Mouse (Mus musculus) forebrain, embryonic 13.5 days (tissue): ENCODE measurements at regions not wholly inside any gene's neighbourhood (a gene's known extent, or its start where the extent isn't known, plus 50 kb on each side); places are given as distances from the start of the nearest gene placed in this dataset.

ENCODE experiments used
- ATAC-seq: fragments of 200-750 bp; cut with Nextera tagmentation; 2 replicates; pipeline ENCODE4 v1.8.0; 2017
- H3K27ac ChIP-seq: fragments of 300-500 bp; sonication (generic); 2 replicates; pipeline ENCODE4 v1.5.1; 2015; ENCODE audit warnings: inconsistent platforms, mild to moderate bottlenecking, moderate library complexity
- H3K27me3 ChIP-seq: fragments of 300-500 bp; sonication (generic); 2 replicates; pipeline ENCODE4 v1.6.1; 2015; ENCODE audit warnings: mild to moderate bottlenecking, inconsistent platforms
- H3K36me3 ChIP-seq: fragments of 300-500 bp; sonication (generic); 2 replicates; pipeline ENCODE4 v1.6.1; 2015; ENCODE audit warnings: mild to moderate bottlenecking, inconsistent platforms; ENCODE audit not compliant: poor library complexity, severe bottlenecking
- H3K4me1 ChIP-seq: fragments of 300-500 bp; sonication (generic); 2 replicates; pipeline ENCODE4 v1.6.1; 2015; ENCODE audit warnings: inconsistent platforms
- H3K4me2 ChIP-seq: fragments of 300-500 bp; sonication (generic); 2 replicates; pipeline ENCODE4 v1.6.1; 2015; ENCODE audit warnings: inconsistent platforms, mild to moderate bottlenecking, moderate library complexity
- H3K4me3 ChIP-seq: fragments of 300-500 bp; sonication (generic); 2 replicates; pipeline ENCODE4 v1.5.1; 2015; ENCODE audit warnings: mild to moderate bottlenecking, inconsistent platforms
- H3K9ac ChIP-seq: fragments of 300-500 bp; sonication (generic); 2 replicates; pipeline ENCODE4 v1.6.1; 2015; ENCODE audit warnings: mild to moderate bottlenecking, inconsistent platforms
- H3K9me3 ChIP-seq: fragments of 300-500 bp; sonication (generic); replicated peaks from 2 replicates; pipeline ENCODE4 v1.6.1; 2016; ENCODE audit warnings: inconsistent platforms
- WGBS: fragments of 180-500 bp; shearing (Covaris S2); methylation state at CpG from one replicate; pipeline ENCODE4 v1.1.7; 2015; 5-methylcytosine and 5-hydroxymethylcytosine counted together

- Histone ChIP-seq H3K4me2 (no peak overlapping the region), H3K36me3 (no peaks in the 10 kb centered on the region), H3K9me3 (no peaks in the 10 kb centered on the region), H3K9ac (no peak overlapping the region), H3K27ac (no peak overlapping the region), H3K27me3 (no peaks in the 10 kb centered on the region), H3K4me1 (no peaks in the 10 kb centered on the region), H3K4me3 (no peak overlapping the region)
- WGBS = 64% methylated on average over 3 of the region's 3 CpGs
- ATAC-seq = peak; percentile 41; the same call in 1 of the 2 replicates
Observed at GRCm38 (mm10) chr2:50667180-50667579, 370.6 kb upstream of the Mmadhc start.

GRCm38 (mm10) chr2:50662504-50662903 lies 365.9 kb upstream of the Mmadhc start:
- ATAC-seq = no peak
- Histone ChIP-seq H3K4me1 (no peaks in the 10 kb centered on the region), H3K9me3 (no peaks in the 10 kb centered on the region), H3K4me3 (no peak overlapping the region), H3K4me2 (no peak overlapping the region), H3K27ac (no peak overlapping the region), H3K9ac (no peak overlapping the region), H3K36me3 (no peaks in the 10 kb centered on the region), H3K27me3 (no peaks in the 10 kb centered on the region)
- 86% methylated on average over 1 of the region's 1 CpGs for WGBS

- no peaks in the 10 kb centered on the region for H3K27me3 ChIP-seq
- WGBS = 63% methylated on average over 2 of the region's 2 CpGs
- ATAC-seq = no peak
- H3K4me1 ChIP-seq = no peaks in the 10 kb centered on the region; the same call in 1 of the 2 replicates
- H3K4me2 ChIP-seq = no peak overlapping the region
- H3K36me3 ChIP-seq = no peaks in the 10 kb centered on the region
- H3K27ac ChIP-seq = no peak overlapping the region
- H3K9ac ChIP-seq = no peak overlapping the region
- H3K9me3 ChIP-seq = no peaks in the 10 kb centered on the region
- no peak overlapping the region for H3K4me3 ChIP-seq
Observed at GRCm38 (mm10) chr2:50660000-50660399, 363.4 kb upstream of the Mmadhc start.

GRCm38 (mm10) chr2:50657826-50658225 lies 361.2 kb upstream of the Mmadhc start:
- Histone ChIP-seq H3K36me3 (no peaks in the 10 kb centered on the region), H3K4me2 (no peak overlapping the region), H3K4me1 (peaks cover 7% of the 10 kb centered on the region; the same call in 1 of the 2 replicates), H3K4me3 (no peak overlapping the region), H3K27me3 (no peaks in the 10 kb centered on the region), H3K27ac (no peak overlapping the region), H3K9me3 (no peaks in the 10 kb centered on the region), H3K9ac (no peak overlapping the region)
- 85% methylated on average over 7 of the region's 7 CpGs for WGBS
- ATAC-seq = no peak

- Histone ChIP-seq H3K27me3 (no peaks in the 10 kb centered on the region), H3K4me2 (no peak overlapping the region), H3K9me3 (no peaks in the 10 kb centered on the region), H3K9ac (no peak overlapping the region), H3K36me3 (no peaks in the 10 kb centered on the region), H3K4me3 (no peak overlapping the region), H3K4me1 (peaks cover 7% of the 10 kb centered on the region; the same call in 1 of the 2 replicates), H3K27ac (no peak overlapping the region)
- ATAC-seq = no peak
- 86% methylated on average over 6 of the region's 6 CpGs for WGBS
Observed at GRCm38 (mm10) chr2:50656351-50656750, 359.8 kb upstream of the Mmadhc start.

GRCm38 (mm10) chr2:50654953-50655324 lies 358.3 kb upstream of the Mmadhc start:
- Histone ChIP-seq H3K9ac (no peak overlapping the region), H3K4me2 (no peak overlapping the region), H3K4me3 (no peak overlapping the region), H3K9me3 (no peaks in the 10 kb centered on the region), H3K36me3 (no peaks in the 10 kb centered on the region), H3K27me3 (no peaks in the 10 kb centered on the region), H3K27ac (peak overlapping the region; percentile 48), H3K4me1 (peaks cover 7% of the 10 kb centered on the region; the same call in 1 of the 2 replicates)
- peak; percentile 94 for ATAC-seq
- WGBS = 66% methylated on average over 7 of the region's 7 CpGs

GRCm38 (mm10) chr2:50654221-50654952 lies 357.8 kb upstream of the Mmadhc start:
- Histone ChIP-seq H3K27ac (peak overlapping the region; percentile 48), H3K9ac (no peak overlapping the region), H3K27me3 (no peaks in the 10 kb centered on the region), H3K4me2 (no peak overlapping the region), H3K4me1 (peaks cover 12% of the 10 kb centered on the region; the same call in 1 of the 2 replicates), H3K9me3 (no peaks in the 10 kb centered on the region), H3K4me3 (no peak overlapping the region), H3K36me3 (no peaks in the 10 kb centered on the region)
- peak; percentile 36; the same call in 1 of the 2 replicates for ATAC-seq
- WGBS = 60% methylated on average over 8 of the region's 8 CpGs

GRCm38 (mm10) chr2:50653121-50653615 lies 356.6 kb upstream of the Mmadhc start:
- H3K9ac ChIP-seq = no peak overlapping the region
- 80% methylated on average over 3 of the region's 3 CpGs for WGBS

GRCm38 (mm10) chr2:50649656-50650055 lies 353.1 kb upstream of the Mmadhc start:
- H3K4me2 ChIP-seq = no peak overlapping the region
- no peak for ATAC-seq
- H3K9ac ChIP-seq = no peak overlapping the region
- no peaks in the 10 kb centered on the region for H3K36me3 ChIP-seq
- H3K4me3 ChIP-seq = no peak overlapping the region
- no peaks in the 10 kb centered on the region for H3K9me3 ChIP-seq
- no peak overlapping the region for H3K27ac ChIP-seq
- no peaks in the 10 kb centered on the region for H3K27me3 ChIP-seq
- 70% methylated on average over 3 of the region's 3 CpGs for WGBS
- peaks cover 14% of the 10 kb centered on the region; the same call in 1 of the 2 replicates for H3K4me1 ChIP-seq

More at GRCm38 (mm10) chr2:50653121-50653615, 356.6 kb upstream of the Mmadhc start:
- H3K4me3 ChIP-seq = no peak overlapping the region
- H3K36me3 ChIP-seq = no peaks in the 10 kb centered on the region
- no peak overlapping the region for H3K4me2 ChIP-seq
- H3K4me1 ChIP-seq = peaks cover 15% of the 10 kb centered on the region; the same call in 1 of the 2 replicates
- no peaks in the 10 kb centered on the region for H3K27me3 ChIP-seq
- no peak overlapping the region for H3K27ac ChIP-seq
- ATAC-seq = no peak
- H3K9me3 ChIP-seq = no peaks in the 10 kb centered on the region

- no peaks in the 10 kb centered on the region for H3K4me1 ChIP-seq
- H3K36me3 ChIP-seq = no peaks in the 10 kb centered on the region
- no peak overlapping the region for H3K9ac ChIP-seq
- H3K27ac ChIP-seq = no peak overlapping the region
- no peak overlapping the region for H3K4me3 ChIP-seq
- no peaks in the 10 kb centered on the region for H3K9me3 ChIP-seq
- 87% methylated on average over 5 of the region's 5 CpGs for WGBS
- H3K4me2 ChIP-seq = no peak overlapping the region
- no peaks in the 10 kb centered on the region for H3K27me3 ChIP-seq
- ATAC-seq = no peak
Observed at GRCm38 (mm10) chr2:50643219-50643618, 346.6 kb upstream of the Mmadhc start.

GRCm38 (mm10) chr2:50642198-50642597 lies 345.6 kb upstream of the Mmadhc start:
- no peaks in the 10 kb centered on the region for H3K4me1 ChIP-seq
- WGBS = 60% methylated on average over 2 of the region's 2 CpGs

GRCm38 (mm10) chr2:50635896-50636295 lies 339.3 kb upstream of the Mmadhc start:
- WGBS = 14% methylated on average over 2 of the region's 2 CpGs
- no peaks in the 10 kb centered on the region for H3K9me3 ChIP-seq
- ATAC-seq = 0 out of 2 replicates have a peak, but pooled peaks have one; percentile 45
- no peak overlapping the region for H3K4me2 ChIP-seq
- no peaks in the 10 kb centered on the region for H3K27me3 ChIP-seq
- no peaks in the 10 kb centered on the region for H3K36me3 ChIP-seq
- no peak overlapping the region for H3K27ac ChIP-seq
- H3K9ac ChIP-seq = no peak overlapping the region
- H3K4me3 ChIP-seq = no peak overlapping the region
- peaks cover 10% of the 10 kb centered on the region; the same call in 1 of the 2 replicates for H3K4me1 ChIP-seq

More at GRCm38 (mm10) chr2:50642198-50642597, 345.6 kb upstream of the Mmadhc start:
- H3K4me2 ChIP-seq = no peak overlapping the region
- H3K27ac ChIP-seq = no peak overlapping the region
- no peak overlapping the region for H3K4me3 ChIP-seq
- H3K27me3 ChIP-seq = no peaks in the 10 kb centered on the region
- no peaks in the 10 kb centered on the region for H3K9me3 ChIP-seq
- no peak for ATAC-seq
- no peaks in the 10 kb centered on the region for H3K36me3 ChIP-seq
- no peak overlapping the region for H3K9ac ChIP-seq
